In the genomic region with DNA sequence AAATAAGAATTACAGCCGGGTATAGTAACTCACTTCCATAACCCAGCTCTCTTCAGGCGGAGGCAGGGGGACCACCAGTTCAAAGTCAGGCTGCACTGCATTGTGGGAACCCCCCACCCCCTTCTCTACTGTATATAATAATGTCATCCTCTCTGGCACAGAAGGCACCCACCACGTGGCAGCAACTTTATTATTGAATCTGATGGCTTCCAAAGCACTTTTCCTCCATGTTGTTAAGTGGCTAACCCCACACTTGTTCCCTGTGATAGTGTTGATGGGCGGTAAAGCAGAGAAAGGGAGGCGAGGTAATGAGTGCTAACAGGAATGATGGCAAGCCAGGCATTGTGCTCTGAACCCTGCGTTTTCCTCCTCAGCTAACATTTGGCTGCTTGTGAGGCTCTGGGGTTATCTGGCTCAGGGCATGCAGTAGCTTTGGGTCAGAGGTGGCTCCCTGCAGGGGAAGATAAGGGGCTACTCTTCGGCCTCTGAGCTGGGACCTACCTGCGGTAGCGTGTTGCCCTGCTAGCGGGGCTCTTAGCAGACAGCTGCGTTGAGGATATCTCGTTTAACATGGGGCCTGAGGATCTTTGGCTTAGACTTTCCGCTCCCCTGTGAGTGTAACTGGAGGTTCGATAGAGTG, we compare ENCODE assay signal across 8 mouse cellular contexts. TPM values are rescaled to one million over a fixed set of nuclear protein-coding genes. Genes with fewer than 3 reads are reported as not detected.
DNase-seq lines count a peak whose midpoint lies in the region; ATAC-seq and TF ChIP-seq lines count a peak whose summit lies in the region.

No protein-coding gene starts in this region.

- TF ChIP-seq CTCF in olfactory bulb, adult 2 months (IDR thresholded peaks at IDR 0.05; ENCODE audit: insufficient read depth, low read depth, low read length): no peak

- H3K36me3 ChIP-seq in kidney, embryonic 15.5 days: peaks cover 20% of the 10 kb centered on the region
- peaks cover 86% of the 10 kb centered on the region for H3K36me3 ChIP-seq in erythroblast, embryonic 14.5 days (ENCODE audit: control insufficient read depth)
- H3K36me3 ChIP-seq in limb, embryonic 14.5 days (ENCODE audit: control insufficient read depth, insufficient read depth, low read length): peaks cover 10% of the 10 kb centered on the region

- 72% methylated on average over 14 of the region's 14 CpGs for WGBS in kidney, embryonic 15.5 days
- WGBS in limb, embryonic 14.5 days: 74% methylated on average over 14 of the region's 14 CpGs
- 62% methylated on average over 14 of the region's 14 CpGs for WGBS in olfactory bulb, adult 2 months

- no peak overlapping the region for H3K27ac ChIP-seq in kidney, embryonic 15.5 days
- H3K27ac ChIP-seq in limb, embryonic 14.5 days (replicated peaks; ENCODE audit: low read depth, low read length): no peak overlapping the region
- no peak overlapping the region for H3K27ac ChIP-seq in olfactory bulb, adult 2 months (ENCODE audit: insufficient read depth, low read depth, low read length)

- H3K4me3 ChIP-seq in kidney, embryonic 15.5 days (replicated peaks): peak overlapping the region; percentile 84
- H3K4me3 ChIP-seq in erythroblast, embryonic 14.5 days (replicated peaks): peak overlapping the region; percentile 79
- H3K4me3 ChIP-seq in limb, embryonic 14.5 days (replicated peaks; ENCODE audit: low read length): peak overlapping the region; percentile 77
- H3K4me3 ChIP-seq in olfactory bulb, adult 2 months (ENCODE audit: insufficient read depth, low read depth, low read length): peak overlapping the region; percentile 76; the same call in 1 of the 2 replicates

- ATAC-seq in kidney, embryonic 15.5 days (replicated peaks; ENCODE audit: low FRiP score): no peak
- ATAC-seq in limb, embryonic 14.5 days (ENCODE audit: low FRiP score, low read depth): no peak

- H3K4me1 ChIP-seq in kidney, embryonic 15.5 days: peaks cover 53% of the 10 kb centered on the region
- H3K4me1 ChIP-seq in erythroblast, embryonic 14.5 days (ENCODE audit: control insufficient read depth): peaks cover 76% of the 10 kb centered on the region
- peaks cover 19% of the 10 kb centered on the region for H3K4me1 ChIP-seq in limb, embryonic 14.5 days (ENCODE audit: control insufficient read depth, insufficient read depth, low read length)
- H3K4me1 ChIP-seq in olfactory bulb, adult 2 months (ENCODE audit: control insufficient read depth, insufficient read depth, low read length): peaks cover 29% of the 10 kb centered on the region

- no peaks in the 10 kb centered on the region for H3K27me3 ChIP-seq in kidney, embryonic 15.5 days
- H3K27me3 ChIP-seq in erythroblast, embryonic 14.5 days (ENCODE audit: control insufficient read depth): no peaks in the 10 kb centered on the region
- no peaks in the 10 kb centered on the region for H3K27me3 ChIP-seq in limb, embryonic 14.5 days (ENCODE audit: control insufficient read depth, insufficient read depth, low read length)

- H3K9me3 ChIP-seq in kidney, embryonic 15.5 days (replicated peaks): no peaks in the 10 kb centered on the region
- H3K9me3 ChIP-seq in erythroblast, embryonic 14.5 days (ENCODE audit: control insufficient read depth, low read length): no peaks in the 10 kb centered on the region
- H3K9me3 ChIP-seq in limb, embryonic 14.5 days (ENCODE audit: control insufficient read depth, low read length): no peaks in the 10 kb centered on the region

- H3K4me2 ChIP-seq in kidney, embryonic 15.5 days: peak overlapping the region; percentile 69
- peak overlapping the region; percentile 74 for H3K4me2 ChIP-seq in limb, embryonic 14.5 days (replicated peaks; ENCODE audit: low read depth, low read length, severe bottlenecking)

- DNase-seq in kidney, postnatal 25 days: no peak
- DNase-seq in limb, embryonic 14.5 days (ENCODE audit: low spot score): no peak
- DNase-seq in layer of hippocampus, adult 18-20 months (ENCODE audit: low spot score in 2 of 2): no peak
- no peak for DNase-seq in ovary, postnatal 14 days (ENCODE audit: low spot score)
- DNase-seq in left cerebral cortex, postnatal 25 days (ENCODE audit: low spot score in 2 of 2): no peak

- intact Hi-C loops in left cerebral cortex, postnatal 25 days (cut with DNase I): no loop called here

- no peak for TF ChIP-seq POLR2A in limb, embryonic 14.5 days (IDR thresholded peaks at IDR 0.05; ENCODE audit: borderline replicate concordance, extremely low read depth, insufficient read depth, insufficient read length)
- no peak for TF ChIP-seq POLR2A in olfactory bulb, adult 2 months (IDR thresholded peaks at IDR 0.05; ENCODE audit: insufficient read depth, low read depth, low read length)

- 0 out of 2 replicates have a peak overlapping the region, but pooled peaks have one; percentile 86 for H3K9ac ChIP-seq in kidney, embryonic 15.5 days
- H3K9ac ChIP-seq in limb, embryonic 14.5 days (ENCODE audit: low read depth, low read length, severe bottlenecking): peak overlapping the region; percentile 75; the same call in 1 of the 2 replicates

RNA-seq across cellular contexts. Expression of a gene that starts 1.8 kb away (rescaled TPM):
- polyA plus RNA-seq in kidney, embryonic 15.5 days (2015; fragmentation: Nextera tagmentation; extraction: Ambion mirVana): 159 and 184 TPM in 2 replicates
- 218 and 245 TPM in 2 replicates for polyA plus RNA-seq in erythroblast, embryonic 14.5 days (2012)
- polyA plus RNA-seq in limb, embryonic 14.5 days (2012; rRNA removed): 70.0 and 85.1 TPM in 2 replicates
- 163 and 175 TPM in 2 replicates for polyA plus RNA-seq in limb, embryonic 14.5 days (2014; fragmentation: Nextera tagmentation; extraction: Ambion mirVana)
- not detected in 2 replicates for polyA plus RNA-seq in olfactory bulb, adult 2 months (2012; ENCODE audit: insufficient read depth, insufficient read length, low replicate concordance, missing spikeins)
- total RNA-seq in layer of hippocampus, adult 18-20 months (2021): 10 to 100 TPM; 45.9 to 46.2 TPM
- 10 to 100 TPM; 50.8 to 53.6 TPM for total RNA-seq in left cerebral cortex, postnatal 25 days (2021)

RNA-seq across cellular contexts. Expression of a gene that starts 24.6 kb away (rescaled TPM):
- polyA plus RNA-seq in kidney, embryonic 15.5 days (2015; fragmentation: Nextera tagmentation; extraction: Ambion mirVana): 0.82 TPM in 2 replicates
- 1.2 and 1.3 TPM in 2 replicates for polyA plus RNA-seq in erythroblast, embryonic 14.5 days (2012)
- polyA plus RNA-seq in limb, embryonic 14.5 days (2012; rRNA removed): 2.6 and 3.0 TPM in 2 replicates
- 1.2 and 2.0 TPM in 2 replicates for polyA plus RNA-seq in limb, embryonic 14.5 days (2014; fragmentation: Nextera tagmentation; extraction: Ambion mirVana)
- polyA plus RNA-seq in olfactory bulb, adult 2 months (2012; ENCODE audit: insufficient read depth, insufficient read length, low replicate concordance, missing spikeins): not detected in 2 replicates
- total RNA-seq in layer of hippocampus, adult 18-20 months (2021): 1 to 10 TPM; 2.0 to 2.3 TPM
- total RNA-seq in left cerebral cortex, postnatal 25 days (2021): 1 to 10 TPM in 1 of 2 experiments, under 1 TPM in 1; 0.98 to 1.3 TPM

Comparison
In these comparisons a context has a peak if more than half of its experiments do, and no peak if none do; other contexts are left out.
1. RNA of a gene that starts 1.8 kb away (polyA plus RNA-seq): 218 to 245 TPM in erythroblast, embryonic 14.5 days, 159 to 184 TPM in kidney, embryonic 15.5 days and 70.0 to 175 TPM in limb, embryonic 14.5 days; not detected in olfactory bulb, adult 2 months; every median in the first group is over 10 times any median in the second.
2. Peak in every context shown above with its lines, with median percentiles within 50 percentile points of each other: H3K4me3 ChIP-seq.